In the genomic region with DNA sequence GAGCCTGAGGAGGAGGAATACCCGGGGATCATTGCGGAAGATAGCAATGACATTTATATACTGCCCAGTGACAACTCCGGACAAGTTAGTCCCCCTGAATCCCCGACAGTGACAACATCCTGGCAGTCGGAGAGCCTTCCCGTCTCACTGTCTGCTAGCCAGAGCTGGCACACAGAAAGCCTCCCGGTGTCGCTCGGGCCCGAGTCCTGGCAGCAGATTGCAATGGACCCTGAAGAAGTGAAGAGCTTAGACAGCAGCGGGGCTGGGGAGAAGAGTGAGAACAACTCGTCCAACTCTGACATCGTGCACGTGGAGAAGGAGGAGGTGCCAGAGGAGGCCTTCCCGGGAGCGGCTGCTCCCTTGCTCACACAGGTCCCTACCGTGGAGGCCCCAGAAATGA, we compare ENCODE assay signal across 26 mouse cellular contexts.
"Had no signal": no experiment of that assay in that cellular context is flagged by ENCODE, and none has a peak within 500 bp of the region (broad histone marks: within the 10 kb centered on the region; RNA-seq: fewer than 3 reads in every experiment).

No protein-coding gene starts in this region.

- H3K4me3 ChIP-seq: heart, adult 2 months; heart, embryonic 13.5 days; heart, embryonic 15.5 days; hindbrain, embryonic 12.5 days; kidney, embryonic 15.5 days; limb, embryonic 13.5 days; limb, embryonic 15.5 days; liver, embryonic 12.5 days had no signal

- H3K9ac ChIP-seq: heart, embryonic 13.5 days; heart, embryonic 15.5 days; hindbrain, embryonic 12.5 days; hindbrain, embryonic 14.5 days; kidney, embryonic 15.5 days; limb, embryonic 13.5 days; limb, embryonic 15.5 days; liver, embryonic 12.5 days; liver, embryonic 14.5 days had no signal

- ATAC-seq: hindbrain, embryonic 16.5 days; intestine, embryonic 16.5 days; liver, embryonic 12.5 days had no signal

- H3K27me3 ChIP-seq: heart, embryonic 13.5 days; heart, embryonic 15.5 days; hindbrain, embryonic 12.5 days; kidney, embryonic 15.5 days; limb, embryonic 13.5 days; limb, embryonic 15.5 days; liver, embryonic 12.5 days had no signal

- DNase-seq: gastrocnemius, postnatal 14 days; gastrocnemius, postnatal 36 days; heart, adult 11 months; heart, adult 2 months; heart, postnatal 14 days; heart, postnatal 36 days; kidney, adult 11 months; kidney, adult 2 months; kidney, adult 9 months; kidney, postnatal 14 days; kidney, postnatal 36 days; layer of hippocampus, adult 9-11 months; layer of hippocampus, postnatal 36 days had no signal

- H3K27ac ChIP-seq: heart, adult 2 months; heart, embryonic 13.5 days; heart, embryonic 15.5 days; hindbrain, embryonic 12.5 days; hindbrain, embryonic 14.5 days; kidney, embryonic 15.5 days; kidney, postnatal 0 days; limb, embryonic 13.5 days; limb, embryonic 15.5 days; liver, embryonic 12.5 days; liver, embryonic 14.5 days had no signal

- H3K9me3 ChIP-seq: heart, embryonic 13.5 days; heart, embryonic 15.5 days; kidney, embryonic 15.5 days; limb, embryonic 15.5 days; liver, embryonic 12.5 days had no signal

- H3K4me1 ChIP-seq: hindbrain, embryonic 12.5 days; kidney, embryonic 15.5 days; limb, embryonic 13.5 days; limb, embryonic 15.5 days; liver, embryonic 12.5 days had no signal

- H3K4me2 ChIP-seq: heart, embryonic 11.5 days; heart, embryonic 13.5 days; heart, embryonic 15.5 days; hindbrain, embryonic 12.5 days; hindbrain, embryonic 14.5 days; kidney, embryonic 15.5 days; limb, embryonic 13.5 days; limb, embryonic 15.5 days; liver, embryonic 12.5 days had no signal
